Mouse (Mus musculus) neural tube, embryonic 15.5 days (tissue): ENCODE measurements around the gene B4galt2. TPM values are rescaled to one million over a fixed set of nuclear protein-coding genes. Genes with fewer than 3 reads are reported as not detected.

Experiments
- ATAC-seq: fragments of 200-750 bp; cut with Nextera tagmentation; 2 replicates; pipeline ENCODE4 v1.8.0; 2017; ENCODE audit warnings: mild to moderate bottlenecking, moderate TSS enrichment, moderate library complexity; ENCODE audit not compliant: low FRiP score
- H3K27ac ChIP-seq: fragments of 300-500 bp; sonication (generic); replicated peaks from 2 replicates; pipeline ENCODE4 v1.5.1; 2015; ENCODE audit warnings: mild to moderate bottlenecking, inconsistent platforms
- H3K27me3 ChIP-seq: fragments of 300-500 bp; sonication (generic); replicated peaks from 2 replicates; pipeline ENCODE4 v1.6.1; 2015; ENCODE audit warnings: inconsistent platforms
- H3K36me3 ChIP-seq: fragments of 300-500 bp; sonication (generic); 2 replicates; pipeline ENCODE4 v1.6.1; 2015; ENCODE audit warnings: inconsistent platforms
- H3K4me1 ChIP-seq: fragments of 300-500 bp; sonication (generic); 2 replicates; pipeline ENCODE4 v1.6.1; 2015; ENCODE audit warnings: inconsistent platforms
- H3K4me2 ChIP-seq: fragments of 300-500 bp; sonication (generic); 2 replicates; pipeline ENCODE4 v1.6.1; 2015; ENCODE audit warnings: inconsistent platforms, mild to moderate bottlenecking, moderate library complexity
- H3K4me3 ChIP-seq: fragments of 300-500 bp; sonication (generic); replicated peaks from 2 replicates; pipeline ENCODE4 v1.5.1; 2015; ENCODE audit warnings: mild to moderate bottlenecking, inconsistent platforms
- H3K9ac ChIP-seq: fragments of 300-500 bp; sonication (generic); replicated peaks from 2 replicates; pipeline ENCODE4 v1.6.1; 2015; ENCODE audit warnings: mild to moderate bottlenecking, inconsistent platforms
- H3K9me3 ChIP-seq: fragments of 300-500 bp; sonication (generic); replicated peaks from 2 replicates; pipeline ENCODE4 v1.6.1; 2016; ENCODE audit warnings: inconsistent platforms
- WGBS: fragments of 180-500 bp; shearing (Covaris S2); methylation state at CpG from one replicate; pipeline ENCODE4 v1.1.7; 2015; ENCODE audit warnings: mixed read lengths; 5-methylcytosine and 5-hydroxymethylcytosine counted together
- polyA plus RNA-seq: library from polyadenylated mRNA; unstranded; fragments of >200 nt; fragmentation: Nextera tagmentation; extraction: Ambion mirVana; gene quantifications from 2 replicates; pipeline ENCODE4 v1.2.1, GENCODE M21; 2015

The B4galt2 gene
- polyA plus RNA-seq, 1 experiment from 2014 or later = 58.6 TPM

GRCm38 (mm10) chr4:117834457-117834844, 48.8 kb downstream of the B4galt2 start, which contains the start of gene Slc6a9:
TSS of gene Slc6a9 (plus strand) at chr4:117834506.
- ATAC-seq = no peak
- 0 out of 2 replicates have a peak, but pooled peaks cover 11% of the 10 kb centered on the region for H3K27me3 ChIP-seq
- no peaks in the 10 kb centered on the region for H3K9me3 ChIP-seq
- H3K4me3 ChIP-seq = peak within 1 kb of the TSS; percentile 87
- peak within 1 kb of the TSS; percentile 95 for H3K27ac ChIP-seq
- H3K4me1 ChIP-seq = peaks cover 32% of the 10 kb centered on the region
- 25% methylated on average over 3 of the region's 3 CpGs for WGBS
- H3K4me2 ChIP-seq = peak within 1 kb of the TSS; percentile 87
- H3K36me3 ChIP-seq = no peaks in the 10 kb centered on the region
- peak within 1 kb of the TSS; percentile 87 for H3K9ac ChIP-seq

DNA sequence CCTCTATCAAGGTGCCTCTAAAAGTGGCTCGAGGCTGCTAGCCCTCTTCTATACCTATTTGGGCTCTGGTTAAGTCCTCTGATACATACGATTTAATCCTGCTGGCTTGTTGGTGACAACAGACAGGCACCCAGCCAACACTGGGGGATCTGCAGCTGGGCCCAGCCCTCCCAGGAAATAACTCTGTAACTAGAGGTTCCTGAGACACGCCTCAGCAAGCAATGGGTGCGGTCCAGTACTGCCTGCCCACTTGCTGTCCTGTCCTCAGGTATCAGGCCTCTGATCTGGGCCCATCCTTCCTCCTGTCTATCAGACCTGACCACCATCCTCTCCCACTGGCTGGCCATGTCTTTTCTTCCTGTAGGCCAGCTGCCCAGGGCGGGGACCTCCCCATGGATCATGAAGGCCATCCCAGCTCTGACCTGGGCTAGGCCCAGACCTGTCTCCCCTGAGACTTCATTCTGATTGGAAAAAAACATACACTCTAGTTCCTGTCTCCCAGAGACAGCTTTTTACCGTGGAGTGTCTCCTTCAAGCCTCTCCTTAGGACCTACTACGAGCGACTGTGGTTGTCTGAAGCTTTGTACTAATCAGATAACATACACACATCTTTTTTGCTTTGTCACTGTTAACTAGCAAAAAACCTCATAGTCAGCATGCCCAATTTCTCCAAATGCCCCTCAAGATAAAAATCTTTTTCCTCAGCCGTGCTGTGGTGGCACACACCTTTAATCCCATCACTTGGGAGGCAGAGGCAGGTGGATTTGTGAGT, 51.2 kb downstream of the B4galt2 start:
- Histone ChIP-seq H3K4me3 (no peak overlapping the region), H3K4me2 (no peak overlapping the region), H3K9ac (no peak overlapping the region), H3K27me3 (0 out of 2 replicates have a peak, but pooled peaks cover 11% of the 10 kb centered on the region), H3K27ac (no peak overlapping the region), H3K36me3 (no peaks in the 10 kb centered on the region), H3K4me1 (peaks cover 29% of the 10 kb centered on the region), H3K9me3 (no peaks in the 10 kb centered on the region)
- no peak for ATAC-seq
- 78% methylated on average over 9 of the region's 9 CpGs for WGBS

GRCm38 (mm10) chr4:117831499-117831898, 51.8 kb downstream of the B4galt2 start:
- Histone ChIP-seq H3K9me3 (no peaks in the 10 kb centered on the region), H3K36me3 (no peaks in the 10 kb centered on the region), H3K4me2 (no peak overlapping the region), H3K27me3 (0 out of 2 replicates have a peak, but pooled peaks cover 11% of the 10 kb centered on the region), H3K4me3 (no peak overlapping the region), H3K4me1 (peaks cover 24% of the 10 kb centered on the region), H3K27ac (no peak overlapping the region), H3K9ac (no peak overlapping the region)
- no peak for ATAC-seq
- WGBS = 75% methylated on average over 2 of the region's 2 CpGs

GRCm38 (mm10) chr4:117830801-117831200, 52.5 kb downstream of the B4galt2 start:
- WGBS = 91% methylated on average over 9 of the region's 9 CpGs
- Histone ChIP-seq H3K4me1 (peaks cover 24% of the 10 kb centered on the region), H3K27me3 (0 out of 2 replicates have a peak, but pooled peaks cover 11% of the 10 kb centered on the region), H3K4me2 (no peak overlapping the region), H3K9me3 (no peaks in the 10 kb centered on the region), H3K36me3 (no peaks in the 10 kb centered on the region), H3K27ac (no peak overlapping the region), H3K9ac (no peak overlapping the region), H3K4me3 (no peak overlapping the region)
- ATAC-seq = no peak

DNA sequence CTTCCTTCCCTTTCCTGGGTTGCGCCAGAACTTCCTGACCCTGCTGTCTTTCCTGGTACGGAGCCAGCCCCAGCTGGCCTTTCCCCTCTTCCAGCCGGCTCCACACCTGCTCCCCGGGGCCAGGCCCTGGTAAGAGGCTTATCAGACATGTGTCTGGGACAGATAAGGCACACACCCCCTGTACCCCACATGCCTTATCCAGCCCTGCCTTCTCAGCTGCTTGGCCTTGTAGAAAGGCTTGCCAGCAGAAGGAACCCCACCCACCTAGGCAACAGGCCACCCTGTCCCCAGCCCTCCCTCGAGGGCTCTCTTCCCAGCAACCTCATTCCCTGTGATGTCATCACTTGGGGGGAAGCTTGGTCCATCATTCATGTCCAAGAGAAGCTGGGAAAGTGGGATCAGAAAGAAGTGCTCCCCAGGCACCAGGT, 53.1 kb downstream of the B4galt2 start:
- ATAC-seq = no peak
- H3K4me2 ChIP-seq = peak overlapping the region; percentile 11; the same call in 1 of the 2 replicates
- 21% methylated on average over 5 of the region's 5 CpGs for WGBS

DNA sequence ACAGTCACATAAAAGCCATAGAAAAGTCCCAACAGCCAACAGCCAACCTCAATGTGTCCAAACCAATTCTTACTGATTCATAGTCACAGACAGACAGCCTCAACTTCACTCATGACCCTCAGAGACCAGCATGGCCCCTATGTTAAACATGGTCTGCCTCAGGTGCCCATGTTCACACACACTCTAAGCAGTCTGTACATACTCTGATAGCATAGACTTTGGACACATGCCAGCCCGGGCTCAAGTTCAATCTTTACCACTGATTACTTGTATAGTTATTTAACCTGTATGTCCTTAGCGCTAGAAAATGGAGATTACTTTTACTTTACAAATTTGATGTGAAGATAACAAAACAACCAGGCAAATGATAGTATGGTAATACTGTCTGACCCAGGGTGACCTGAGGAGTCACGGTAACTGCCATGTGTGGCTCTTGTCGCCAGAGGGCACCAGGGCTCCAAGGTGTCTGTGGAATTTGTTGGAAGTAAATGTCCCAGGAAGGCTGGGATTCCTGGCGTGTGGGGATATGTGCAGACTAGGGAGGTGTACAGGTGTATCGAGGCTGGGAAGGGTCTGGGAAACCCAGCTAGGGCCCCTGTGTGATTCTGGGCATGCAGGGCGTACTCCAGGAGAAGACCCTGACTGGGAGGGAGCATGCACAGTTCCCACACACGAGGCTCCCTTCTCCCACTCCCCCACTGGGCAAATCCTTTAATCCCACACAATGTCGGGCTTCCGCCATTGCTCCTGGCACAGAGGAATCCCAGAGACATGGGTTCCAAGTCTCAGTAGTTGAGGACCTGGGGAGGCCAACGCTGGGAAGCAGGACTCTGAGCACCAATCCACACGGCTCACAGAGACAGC, 53.8 kb downstream of the B4galt2 start:
- ATAC-seq = 0 out of 2 replicates have a peak, but pooled peaks have one; percentile 26

More for the DNA sequence above, 53.1 kb downstream of the B4galt2 start:
- Histone ChIP-seq H3K9me3 (no peaks in the 10 kb centered on the region), H3K27ac (no peak overlapping the region), H3K4me3 (no peak overlapping the region), H3K36me3 (no peaks in the 10 kb centered on the region), H3K4me1 (peaks cover 22% of the 10 kb centered on the region), H3K9ac (no peak overlapping the region), H3K27me3 (0 out of 2 replicates have a peak, but pooled peaks cover 14% of the 10 kb centered on the region)

DNA sequence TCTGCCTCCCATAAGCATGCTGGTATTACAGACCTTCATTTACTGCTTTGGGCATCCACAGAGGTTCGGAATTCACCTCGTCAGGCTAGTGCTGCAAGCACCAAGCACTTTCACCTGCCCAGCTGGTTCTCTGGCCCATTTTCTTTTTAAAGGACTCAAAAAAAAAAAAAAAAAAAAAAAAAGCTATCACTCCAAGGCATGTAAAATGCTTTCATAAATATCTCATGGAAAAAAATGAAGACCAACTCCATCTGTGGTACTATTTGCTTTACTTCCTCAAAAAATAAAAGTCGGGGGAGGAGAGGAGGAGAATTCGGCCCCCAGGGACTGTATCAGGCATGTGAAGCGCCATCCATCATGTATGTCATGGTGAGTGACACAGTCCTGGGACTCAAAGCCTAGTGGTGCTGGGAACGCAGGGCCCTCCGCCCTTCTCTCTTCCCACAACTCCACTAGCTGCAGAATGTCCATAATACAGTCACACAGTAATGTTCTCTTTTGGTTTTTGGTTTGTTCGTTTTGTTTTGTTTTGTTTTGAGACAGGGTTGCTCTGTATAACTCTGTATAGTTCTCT, 54.6 kb downstream of the B4galt2 start:
- no peak for ATAC-seq
- H3K27ac ChIP-seq = no peak overlapping the region
- 79% methylated on average over 8 of the region's 8 CpGs for WGBS

More for the DNA sequence above, 53.8 kb downstream of the B4galt2 start:
- WGBS = 11% methylated on average over 12 of the region's 12 CpGs
- Histone ChIP-seq H3K9ac (no peak overlapping the region), H3K36me3 (no peaks in the 10 kb centered on the region), H3K4me2 (peak overlapping the region; percentile 11; the same call in 1 of the 2 replicates), H3K4me3 (no peak overlapping the region), H3K27ac (no peak overlapping the region), H3K9me3 (no peaks in the 10 kb centered on the region), H3K4me1 (peaks cover 16% of the 10 kb centered on the region), H3K27me3 (0 out of 2 replicates have a peak, but pooled peaks cover 14% of the 10 kb centered on the region)

More for the DNA sequence above, 54.6 kb downstream of the B4galt2 start:
- Histone ChIP-seq H3K9me3 (no peaks in the 10 kb centered on the region), H3K4me2 (no peak overlapping the region), H3K4me3 (no peak overlapping the region), H3K4me1 (peaks cover 11% of the 10 kb centered on the region), H3K9ac (no peak overlapping the region), H3K27me3 (0 out of 2 replicates have a peak, but pooled peaks cover 14% of the 10 kb centered on the region), H3K36me3 (no peaks in the 10 kb centered on the region)

Other genes starting within 250 kb of the B4galt2 start
- gene Dmap1, start 201.2 kb downstream of the B4galt2 start, polyA plus RNA-seq = 70.7 and 73.1 TPM in 2 replicates
- not detected in 2 replicates for gene Gm12845, start 159.1 kb downstream of the B4galt2 start, polyA plus RNA-seq
- gene Klf17, start 117.8 kb downstream of the B4galt2 start, polyA plus RNA-seq = not detected in 2 replicates
- 51.5 and 52.5 TPM in 2 replicates for gene Slc6a9, start 49.0 kb downstream of the B4galt2 start, polyA plus RNA-seq
- 1.4 and 1.6 TPM in 2 replicates for gene Ccdc24, start 10.9 kb downstream of the B4galt2 start, polyA plus RNA-seq
- gene Atp6v0b, start 3.8 kb upstream of the B4galt2 start, polyA plus RNA-seq = 544 and 626 TPM in 2 replicates
- gene Dph2, start 8.5 kb upstream of the B4galt2 start, polyA plus RNA-seq = 21.3 and 21.8 TPM in 2 replicates
- gene Ipo13, start 31.5 kb upstream of the B4galt2 start, polyA plus RNA-seq = 56.9 and 59.3 TPM in 2 replicates
- gene Artn, start 46.3 kb upstream of the B4galt2 start, polyA plus RNA-seq = 1.1 and 2.3 TPM in 2 replicates